Mouse (Mus musculus) cortical plate, adult 2 months (tissue): ENCODE data around the gene Olfr724. TPM values are rescaled to one million over a fixed set of nuclear protein-coding genes. Genes with fewer than 3 reads are reported as not detected.
"Not testable (repeated sequence)": the region's sequence is repeated elsewhere in the genome, so short reads cannot be mapped to it uniquely, and the experiment has no call there.

Source experiments
- H3K27ac ChIP-seq: fragments of 200-500 bp; 2 replicates; pipeline ENCODE4 v1.5.1; 2012; ENCODE audit warnings: low read length, control low read depth, inconsistent platforms; ENCODE audit not compliant: insufficient read depth
- H3K4me1 ChIP-seq: fragments of 200-500 bp; 2 replicates; pipeline ENCODE4 v1.6.1; 2011; ENCODE audit warnings: low read length; ENCODE audit not compliant: control insufficient read depth, insufficient read depth
- H3K4me3 ChIP-seq: fragments of 200-500 bp; 2 replicates; pipeline ENCODE4 v1.5.1; 2011; ENCODE audit warnings: mild to moderate bottlenecking, low read length, control low read depth; ENCODE audit not compliant: insufficient read depth
- CTCF ChIP-seq: fragments of 200-500 bp; IDR thresholded peaks from 2 replicates; pipeline ENCODE4 v1.5.1; 2011; ENCODE audit warnings: mild to moderate bottlenecking, control low read depth, low read length; ENCODE audit not compliant: insufficient read depth; ENCODE audit errors: extremely low read depth
- POLR2A ChIP-seq: fragments of 200-500 bp; IDR thresholded peaks from 2 replicates; pipeline ENCODE4 v1.6.1; 2011; ENCODE audit warnings: mild to moderate bottlenecking, low read length, control low read depth; ENCODE audit not compliant: insufficient read depth; ENCODE audit errors: extremely low read depth
- polyA plus RNA-seq: library from polyadenylated mRNA; depleted of rRNA; stranded (reverse); fragments of >200 nt; gene quantifications from 2 replicates; pipeline ENCODE4 v1.2.3, GENCODE M21; 2012; rRNA removed

Gene Olfr724
- polyA plus RNA-seq = not detected in 2 replicates

- not testable (repeated sequence) for H3K27ac ChIP-seq, H3K4me3 ChIP-seq, H3K4me1 ChIP-seq
Observed at GRCm38 (mm10) chr14:49963174-49963573, at the start of gene Olfr724. Olfr724 (minus strand) TSS chr14:49963274.

GRCm38 (mm10) chr14:49955890-49956289 is 7.2 kb downstream of the Olfr724 start:
- H3K4me3 ChIP-seq = no peak overlapping the region
- no peak overlapping the region for H3K27ac ChIP-seq
- H3K4me1 ChIP-seq = no peaks in the 10 kb centered on the region
- TF ChIP-seq CTCF (no peak), POLR2A (no peak)

DNA sequence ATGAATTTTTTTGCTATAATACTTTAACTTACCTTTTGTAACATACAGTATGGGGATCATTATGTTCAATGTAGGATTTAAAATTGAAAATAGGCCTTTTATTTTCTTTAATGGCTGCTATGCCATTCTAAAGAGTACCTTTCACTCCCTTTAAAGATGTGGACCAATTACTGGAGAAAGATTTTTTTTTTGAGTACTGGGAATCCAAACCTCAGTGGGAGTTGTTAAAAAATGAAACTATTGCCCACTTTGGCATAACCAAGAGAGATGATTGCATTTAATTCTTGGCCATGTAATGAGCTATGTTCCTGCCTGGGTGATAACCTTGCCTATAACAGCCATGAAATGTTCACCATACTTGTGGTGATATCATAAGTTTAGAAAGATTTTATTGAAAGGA is 31.4 kb downstream of the Olfr724 start, which contains the start of gene Olfr723:
Gene Olfr723 (minus strand): TSS at position 101 of the 400 bp plus-strand sequence.
- H3K4me3 ChIP-seq, H3K4me1 ChIP-seq, H3K27ac ChIP-seq: not testable (repeated sequence)

Other genes starting within 250 kb of the Olfr724 start
- gene Armh4, start 179.9 kb downstream of the Olfr724 start, polyA plus RNA-seq = 12.8 and 13.2 TPM in 2 replicates
- gene Olfr722, start 61.3 kb downstream of the Olfr724 start, polyA plus RNA-seq = not detected in 2 replicates
- gene Olfr723, start 31.5 kb downstream of the Olfr724 start, polyA plus RNA-seq = not detected in 2 replicates
- not detected in 2 replicates for gene Olfr725, start 77.1 kb upstream of the Olfr724 start, polyA plus RNA-seq
- gene Olfr726, start 127.7 kb upstream of the Olfr724 start, polyA plus RNA-seq = not detected in 2 replicates
- not detected in 2 replicates for gene Olfr727, start 159.9 kb upstream of the Olfr724 start, polyA plus RNA-seq
- gene Olfr728, start 179.4 kb upstream of the Olfr724 start, polyA plus RNA-seq = not detected in 2 replicates
- gene Olfr729, start 189.6 kb upstream of the Olfr724 start, polyA plus RNA-seq = not detected in 2 replicates
- gene Olfr730, start 224.9 kb upstream of the Olfr724 start, polyA plus RNA-seq = not detected in 2 replicates